Mouse (Mus musculus) E14TG2a.4 (cell line): ENCODE data around the gene Ntn1.

Source experiments
- H3K27me3 ChIP-seq: 2 replicates; pipeline ENCODE4 v1.6.1; 2014; ENCODE audit warnings: low read length, control low read depth; ENCODE audit not compliant: insufficient read depth
- H3K36me3 ChIP-seq: 2 replicates; pipeline ENCODE4 v1.6.1; 2014; ENCODE audit warnings: low read length, control low read depth; ENCODE audit not compliant: insufficient read depth
- H3K4me1 ChIP-seq: replicated peaks from 2 replicates; pipeline ENCODE4 v1.6.1; 2014; ENCODE audit warnings: low read depth, low read length, control low read depth
- H3K4me3 ChIP-seq: replicated peaks from 2 replicates; pipeline ENCODE4 v1.5.1; 2014; ENCODE audit warnings: mild to moderate bottlenecking, low read length
- H3K9me3 ChIP-seq: 2 replicates; pipeline ENCODE4 v1.6.1; 2014; ENCODE audit warnings: low read length, control low read depth
- CTCF ChIP-seq: conservative IDR thresholded peaks from 2 replicates; pipeline ENCODE4 v1.5.1; 2014; ENCODE audit warnings: low read length
- NANOG ChIP-seq: IDR thresholded peaks from 2 replicates; pipeline ENCODE4 v1.6.1; 2014; ENCODE audit warnings: borderline replicate concordance, low read length, mixed read lengths
- POU5F1 ChIP-seq: IDR thresholded peaks from 2 replicates; pipeline ENCODE4 v1.6.1; 2014; ENCODE audit warnings: low read length, borderline replicate concordance

Ntn1 gene

DNA sequence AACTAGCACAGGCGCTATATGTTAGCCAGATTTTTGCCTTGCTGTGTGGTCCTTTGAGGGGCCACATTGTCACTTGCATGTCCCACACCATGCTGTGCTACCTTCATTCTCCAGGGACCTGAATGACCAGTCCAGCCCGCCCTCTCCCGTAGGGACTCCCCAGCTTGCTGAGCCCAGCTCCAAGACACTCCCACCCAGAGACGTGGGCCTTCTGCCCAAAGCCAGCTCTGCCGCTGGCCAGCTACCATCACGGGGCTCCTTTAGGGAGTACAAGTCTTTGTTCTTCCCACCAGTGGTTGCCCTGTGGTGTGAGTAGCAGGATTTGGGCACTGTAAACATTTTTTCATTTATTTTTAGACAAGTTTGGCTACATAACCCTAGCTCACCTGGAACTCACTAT lies 204.1 kb downstream of the Ntn1 start:
- TF ChIP-seq POU5F1 (no peak), CTCF (no peak), NANOG (no peak)
- Histone ChIP-seq H3K27me3 (no peaks in the 10 kb centered on the region), H3K4me3 (no peak overlapping the region), H3K4me1 (peaks cover 13% of the 10 kb centered on the region), H3K36me3 (no peaks in the 10 kb centered on the region), H3K9me3 (no peaks in the 10 kb centered on the region)

DNA sequence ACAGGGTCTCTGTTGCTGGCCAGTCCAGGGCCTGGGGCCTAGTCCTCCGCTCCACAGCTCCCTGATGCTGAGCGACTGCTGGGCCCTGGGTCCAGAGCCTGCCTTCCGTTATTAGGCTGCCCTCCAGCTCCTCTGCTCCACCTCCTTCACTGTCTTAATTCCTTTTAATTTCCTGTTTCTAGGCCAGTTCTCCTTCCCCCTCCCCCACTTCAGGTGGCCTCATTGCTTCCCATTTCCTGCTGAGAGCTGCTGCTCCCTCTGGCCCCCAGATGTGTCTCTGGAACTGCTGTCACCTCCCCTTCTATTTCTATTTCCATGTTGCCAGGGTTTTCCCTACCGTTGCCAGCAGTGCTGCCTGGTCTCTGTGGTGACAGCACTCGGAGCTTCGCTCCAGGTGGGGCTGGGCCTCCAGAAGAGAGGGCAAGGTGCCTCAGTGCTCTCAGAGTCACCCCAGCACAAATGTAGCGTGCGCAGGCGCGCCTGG lies 204.9 kb downstream of the Ntn1 start:
- peaks cover 13% of the 10 kb centered on the region for H3K4me1 ChIP-seq
- no peak overlapping the region for H3K4me3 ChIP-seq
- H3K36me3 ChIP-seq, result no peaks in the 10 kb centered on the region
- H3K27me3 ChIP-seq, result no peaks in the 10 kb centered on the region
- no peaks in the 10 kb centered on the region for H3K9me3 ChIP-seq
- TF ChIP-seq CTCF, result no peak
- TF ChIP-seq NANOG, result no peak
- TF ChIP-seq POU5F1, result no peak

DNA sequence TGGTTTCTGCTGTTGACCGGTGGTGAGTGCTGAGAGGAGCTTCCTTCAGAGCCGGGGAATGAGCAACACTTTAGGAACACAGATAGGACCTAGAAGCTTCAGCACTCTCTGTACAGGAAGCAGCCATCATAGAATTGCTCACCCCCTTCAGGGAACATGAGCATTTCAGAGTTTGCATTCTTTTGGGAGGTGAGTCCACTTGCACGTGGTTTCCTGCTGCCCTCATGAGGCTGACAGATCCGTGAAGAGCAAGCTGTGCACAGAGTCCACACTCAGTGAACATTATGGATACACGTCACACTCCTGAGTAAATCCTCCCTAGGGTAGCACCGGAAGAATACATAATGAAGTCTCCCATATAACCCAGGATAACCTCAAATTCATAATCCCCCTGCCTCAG lies 205.5 kb downstream of the Ntn1 start:
- no peaks in the 10 kb centered on the region for H3K27me3 ChIP-seq
- no peak overlapping the region for H3K4me3 ChIP-seq
- H3K36me3 ChIP-seq, result no peaks in the 10 kb centered on the region
- H3K9me3 ChIP-seq, result no peaks in the 10 kb centered on the region
- TF ChIP-seq CTCF, result no peak
- no peak for TF ChIP-seq POU5F1
- no peak for TF ChIP-seq NANOG
- peaks cover 13% of the 10 kb centered on the region for H3K4me1 ChIP-seq

DNA sequence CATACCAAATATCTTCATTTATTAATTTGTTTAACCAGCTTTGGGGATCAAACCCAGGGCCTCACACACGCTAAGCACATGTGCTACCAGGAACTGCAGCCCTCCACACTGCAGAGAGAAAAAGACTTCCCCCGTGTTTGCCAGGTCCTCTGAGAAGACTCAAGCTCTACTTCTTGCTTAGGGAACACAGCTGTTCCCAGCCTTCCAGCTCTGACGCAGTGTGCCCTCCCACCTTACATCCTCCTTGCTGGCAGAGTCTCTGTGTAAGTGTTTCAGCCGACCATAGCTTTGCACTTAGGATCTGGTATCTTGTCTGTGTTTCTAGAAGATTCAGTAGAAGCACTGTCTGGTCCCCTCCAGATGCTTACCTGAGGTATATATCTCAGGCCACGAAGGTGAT lies 209.8 kb downstream of the Ntn1 start:
- Histone ChIP-seq H3K4me3 (no peak overlapping the region), H3K36me3 (no peaks in the 10 kb centered on the region), H3K9me3 (no peaks in the 10 kb centered on the region), H3K4me1 (peaks cover 18% of the 10 kb centered on the region), H3K27me3 (no peaks in the 10 kb centered on the region)
- TF ChIP-seq CTCF (no peak), POU5F1 (no peak), NANOG (no peak)

DNA sequence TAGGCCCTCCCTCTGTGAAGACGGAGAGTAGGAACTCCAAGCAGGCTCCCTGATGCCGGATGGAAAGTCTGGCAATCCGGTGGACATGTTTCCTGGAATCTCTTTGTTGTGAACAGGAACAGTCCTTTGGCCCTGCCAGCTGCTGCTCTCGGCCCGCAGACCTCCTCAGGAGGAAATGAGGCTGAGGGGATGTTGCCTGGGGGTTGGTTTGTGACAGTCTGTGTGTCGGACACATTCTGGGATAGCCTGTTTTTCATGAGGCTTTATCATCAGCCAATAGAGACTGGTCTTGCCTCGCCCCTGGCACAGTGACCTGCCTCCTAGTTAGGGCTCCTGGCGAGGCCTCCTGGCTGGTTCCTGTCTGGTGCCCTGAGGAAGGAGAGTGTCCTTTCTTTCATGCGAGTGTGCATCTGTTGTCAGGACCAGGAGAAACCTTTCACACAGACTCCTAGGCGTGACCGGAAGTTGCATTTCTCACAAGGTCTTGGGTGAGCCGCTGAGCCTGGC lies 211.9 kb downstream of the Ntn1 start:
- H3K27me3 ChIP-seq, result no peaks in the 10 kb centered on the region
- no peak for TF ChIP-seq CTCF
- no peak for TF ChIP-seq POU5F1
- no peak for TF ChIP-seq NANOG
- H3K4me3 ChIP-seq, result no peak overlapping the region; the same call in 1 of the 2 replicates
- H3K4me1 ChIP-seq, result peaks cover 12% of the 10 kb centered on the region
- H3K9me3 ChIP-seq, result no peaks in the 10 kb centered on the region
- H3K36me3 ChIP-seq, result no peaks in the 10 kb centered on the region

DNA sequence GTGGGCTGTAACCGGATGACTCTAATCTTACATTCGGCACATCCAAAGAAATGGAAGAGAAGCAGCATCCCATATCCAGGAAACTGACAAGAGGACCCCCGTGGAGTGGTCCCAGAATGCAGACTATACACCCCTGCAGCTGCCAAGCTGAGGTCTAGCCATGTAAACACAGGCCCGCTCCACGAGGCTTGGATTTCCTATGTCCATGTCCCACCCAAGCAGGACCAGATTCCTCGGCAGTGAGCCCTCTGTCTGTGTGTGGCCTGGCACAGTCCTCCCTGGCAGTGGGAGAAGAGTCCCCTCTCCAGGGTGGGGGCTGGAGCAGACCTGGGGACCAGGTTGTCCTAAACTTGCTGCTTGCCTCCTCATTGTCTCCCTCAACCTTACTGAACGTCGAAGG lies 213.4 kb downstream of the Ntn1 start:
- Histone ChIP-seq H3K27me3 (no peaks in the 10 kb centered on the region), H3K4me3 (no peak overlapping the region), H3K36me3 (no peaks in the 10 kb centered on the region), H3K9me3 (no peaks in the 10 kb centered on the region), H3K4me1 (peaks cover 12% of the 10 kb centered on the region)
- TF ChIP-seq NANOG (no peak), POU5F1 (no peak), CTCF (no peak)

DNA sequence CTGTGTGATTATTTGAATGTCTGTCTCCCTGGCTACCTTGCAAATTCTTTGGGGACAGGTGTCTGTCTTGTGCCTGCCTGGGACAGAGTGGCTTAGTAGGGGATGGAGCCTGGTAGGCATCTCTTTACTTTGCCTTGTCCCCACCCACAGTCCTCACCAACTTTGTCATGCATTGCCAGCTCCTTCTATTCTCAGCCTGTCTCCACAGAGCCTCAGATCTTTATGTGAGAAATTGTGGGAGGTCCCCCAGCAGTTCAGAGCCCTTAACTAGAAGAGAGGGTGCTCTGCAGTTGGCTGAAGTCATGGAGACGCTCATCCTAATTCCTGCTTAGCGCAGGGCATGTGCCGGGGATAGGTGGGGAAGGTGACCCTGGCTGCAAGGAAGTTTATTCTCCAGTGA lies 215.0 kb downstream of the Ntn1 start:
- Histone ChIP-seq H3K4me3 (no peak overlapping the region), H3K27me3 (no peaks in the 10 kb centered on the region), H3K4me1 (peaks cover 12% of the 10 kb centered on the region), H3K36me3 (no peaks in the 10 kb centered on the region), H3K9me3 (no peaks in the 10 kb centered on the region)
- TF ChIP-seq NANOG (no peak), POU5F1 (no peak), CTCF (no peak)

DNA sequence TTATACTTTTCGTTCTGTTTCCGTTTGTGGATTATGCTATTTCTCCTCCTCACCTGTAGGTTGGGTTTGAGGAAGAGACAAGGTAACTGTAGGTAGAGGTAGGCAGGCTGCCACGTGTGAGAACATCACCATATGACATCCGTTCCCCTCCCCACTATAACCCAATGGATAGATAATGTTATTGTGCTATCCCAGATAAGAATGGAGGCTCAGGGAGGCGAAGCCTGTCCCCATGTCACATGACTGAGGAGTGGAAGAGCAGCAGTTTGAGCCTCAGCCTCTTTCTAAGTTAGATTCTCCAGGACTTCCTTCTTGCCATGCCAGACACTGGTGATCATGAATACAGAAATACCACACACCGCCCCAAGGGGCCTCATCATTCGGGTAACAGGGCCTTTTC lies 223.2 kb downstream of the Ntn1 start:
- Histone ChIP-seq H3K27me3 (no peaks in the 10 kb centered on the region), H3K36me3 (no peaks in the 10 kb centered on the region), H3K4me1 (no peaks in the 10 kb centered on the region), H3K4me3 (no peak overlapping the region), H3K9me3 (no peaks in the 10 kb centered on the region)
- TF ChIP-seq CTCF (no peak), POU5F1 (no peak), NANOG (no peak)

DNA sequence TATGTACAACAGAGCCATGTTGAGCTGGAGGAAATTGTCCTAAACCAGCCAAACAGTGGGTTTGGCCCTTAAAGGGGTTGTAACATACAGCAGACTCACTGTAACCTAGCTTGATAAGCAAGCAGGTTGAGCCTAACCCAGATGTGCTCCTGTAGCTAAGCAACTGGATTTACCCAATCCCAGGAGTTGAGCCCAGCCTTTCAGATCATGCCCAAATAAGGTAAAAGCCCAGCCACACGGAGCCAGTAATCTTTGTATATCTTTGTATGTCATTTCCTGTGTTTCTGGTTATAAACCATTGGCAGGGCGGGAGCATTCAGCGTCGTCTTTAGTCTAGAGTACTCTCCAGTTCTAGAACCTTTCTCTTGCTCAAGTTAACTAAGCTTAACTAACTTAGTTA lies 224.1 kb downstream of the Ntn1 start:
- no peaks in the 10 kb centered on the region for H3K9me3 ChIP-seq
- no peaks in the 10 kb centered on the region for H3K4me1 ChIP-seq
- H3K27me3 ChIP-seq, result no peaks in the 10 kb centered on the region
- H3K36me3 ChIP-seq, result no peaks in the 10 kb centered on the region
- TF ChIP-seq NANOG (no peak), POU5F1 (no peak), CTCF (no peak)
- H3K4me3 ChIP-seq, result no peak overlapping the region
